Mouse (Mus musculus) thymus, adult 2 months (tissue): ENCODE results near the gene Il12b.

Experiments
- CTCF ChIP-seq: fragments of 200-500 bp; IDR thresholded peaks from 2 replicates; pipeline ENCODE4 v1.5.1; 2012; ENCODE audit warnings: mild to moderate bottlenecking, control low read depth, low read length, moderate library complexity, borderline replicate concordance; ENCODE audit not compliant: control insufficient read depth, poor library complexity, insufficient read depth; ENCODE audit errors: extremely low read depth
- POLR2A ChIP-seq: fragments of 200-500 bp; IDR thresholded peaks from 2 replicates; pipeline ENCODE4 v1.6.1; 2012; ENCODE audit warnings: mild to moderate bottlenecking, low read length, control low read depth, moderate library complexity; ENCODE audit not compliant: control insufficient read depth, poor library complexity, insufficient read depth; ENCODE audit errors: extremely low read depth

DNA sequence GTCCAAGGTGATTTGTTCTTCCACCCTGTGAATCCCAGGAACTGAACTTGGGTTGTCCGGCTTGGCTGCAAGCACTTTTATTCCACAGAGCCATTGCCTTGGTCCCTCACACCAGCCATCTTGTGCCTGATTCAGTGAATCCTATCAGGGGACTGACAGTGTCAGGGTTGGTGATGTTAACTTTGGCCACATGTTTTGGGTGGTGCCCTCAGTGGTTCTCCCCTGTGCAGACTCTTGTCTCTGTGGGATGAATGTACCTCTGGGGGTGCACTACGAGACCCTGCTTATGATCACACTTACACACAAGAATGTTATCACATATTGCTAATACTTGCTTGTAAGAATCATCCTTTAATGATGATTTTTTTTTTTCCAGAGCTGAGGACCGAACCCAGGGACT lies 30.2 kb downstream of the Il12b start:
- TF ChIP-seq CTCF (no peak), POLR2A (no peak)
